Mouse (Mus musculus) spleen, adult 2 months (tissue): ENCODE measurements around the gene Stk11.

Experiments used
- CTCF ChIP-seq: fragments of 200-500 bp; IDR thresholded peaks from 2 replicates; pipeline ENCODE4 v1.5.1; 2011; ENCODE audit warnings: mild to moderate bottlenecking, inconsistent platforms; ENCODE audit not compliant: insufficient read depth, insufficient read length, insufficient replicate concordance; ENCODE audit errors: extremely low read depth
- POLR2A ChIP-seq: fragments of 200-500 bp; IDR thresholded peaks from 2 replicates; pipeline ENCODE4 v1.6.1; 2011; ENCODE audit warnings: low read depth, low read length, inconsistent platforms

- TF ChIP-seq CTCF, result no peak
- TF ChIP-seq POLR2A, result peak; percentile 52
Observed at GRCm38 (mm10) chr10:80150226-80151210, 34.9 kb downstream of the Stk11 start.
